Mouse (Mus musculus) 3T3-L1 (cell line): ENCODE data around the gene Usf3.

Experiments used
- DNase-seq: peaks from one replicate; pipeline ENCODE4 v3.0.0-alpha.2; 2015; ENCODE audit warnings: low read depth, low spot score

Usf3 gene

DNA sequence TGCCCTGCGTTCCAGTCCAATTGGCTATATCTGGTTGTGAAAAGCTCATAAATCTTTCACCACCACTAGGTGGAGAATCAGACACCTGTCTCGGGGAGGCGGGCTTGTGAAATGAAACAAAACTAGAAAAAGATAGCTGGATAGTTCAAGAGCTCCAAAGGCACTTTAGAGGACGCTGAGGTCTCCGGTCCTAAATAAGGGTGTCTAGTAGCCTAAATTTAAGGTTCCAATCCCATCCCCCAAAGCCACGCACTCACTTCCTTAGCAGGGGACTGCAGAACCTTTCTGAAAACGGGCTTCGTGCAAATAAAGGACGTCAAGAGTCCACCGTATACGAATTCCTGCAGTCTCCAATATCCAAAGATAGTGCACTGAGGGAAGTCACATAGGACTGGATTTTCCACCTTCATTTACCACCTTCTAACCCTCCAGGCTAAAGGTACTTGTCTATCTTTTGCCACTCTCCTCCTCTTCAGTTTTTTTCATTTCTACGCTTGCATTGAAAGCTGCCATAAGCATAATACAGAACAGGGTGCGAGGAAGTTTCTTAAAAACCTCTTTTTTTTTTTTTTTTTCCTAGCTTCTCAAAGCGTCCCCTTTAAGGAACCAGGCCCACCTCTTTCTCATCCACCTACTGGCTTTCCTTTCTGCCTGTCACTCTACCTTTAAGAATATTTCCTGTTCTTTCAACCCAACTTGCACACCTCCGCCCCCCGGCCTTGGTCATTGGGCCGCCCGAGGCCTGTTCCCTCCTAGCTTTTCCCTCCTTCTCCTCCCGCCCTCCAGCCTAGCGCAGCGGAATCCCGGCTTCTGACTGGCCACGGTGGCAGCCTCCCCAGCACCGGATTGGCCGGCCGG, 520 bp upstream of the Usf3 start:
- peak; percentile 99 for DNase-seq

GRCm38 (mm10) chr16:44173966-44174530, 1.0 kb downstream of the Usf3 start:
- peak; percentile 15 for DNase-seq

DNA sequence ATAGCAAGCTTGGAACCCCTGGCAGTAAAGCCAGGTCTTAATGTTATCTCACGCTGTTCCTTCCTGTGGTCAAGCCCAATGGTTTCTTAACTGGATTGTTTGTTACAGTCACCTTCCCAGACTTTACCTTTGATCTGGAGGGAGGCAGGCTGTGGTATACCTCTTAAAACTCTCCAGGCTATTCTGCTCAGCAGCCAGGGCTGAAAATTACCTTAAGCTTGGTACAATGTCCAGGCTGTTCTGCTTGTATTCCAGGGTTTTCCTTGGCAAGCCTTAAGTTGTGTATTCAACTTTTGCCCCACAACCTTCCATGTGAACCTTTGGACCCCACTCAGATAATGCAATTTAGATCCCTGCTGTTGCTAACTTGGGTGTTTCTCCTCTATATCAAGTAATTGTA, 2.0 kb downstream of the Usf3 start:
- no peak for DNase-seq

- DNase-seq, result no peak
Measured at GRCm38 (mm10) chr16:44176511-44176910, 3.5 kb downstream of the Usf3 start.

DNA sequence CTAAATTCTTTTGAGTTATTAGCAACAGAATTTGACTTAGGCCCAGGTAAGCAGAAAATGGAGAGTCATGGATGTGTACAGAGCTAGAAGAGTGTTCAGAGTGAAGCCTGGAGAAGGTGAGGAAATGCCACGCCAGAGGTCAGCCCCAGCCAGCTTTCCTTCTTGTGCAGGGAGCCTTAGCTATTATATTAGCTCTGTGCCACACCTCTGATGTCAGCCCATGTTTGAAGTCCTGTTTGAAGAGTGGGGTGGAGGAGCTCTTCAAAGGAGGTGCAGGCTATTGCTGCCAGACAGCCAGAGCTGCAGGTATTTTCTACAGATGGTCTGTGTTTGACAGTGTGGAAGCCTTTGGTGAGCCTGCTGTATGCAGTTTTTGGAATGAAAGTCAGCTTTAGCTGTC, 5.5 kb downstream of the Usf3 start:
- DNase-seq, result no peak

DNA sequence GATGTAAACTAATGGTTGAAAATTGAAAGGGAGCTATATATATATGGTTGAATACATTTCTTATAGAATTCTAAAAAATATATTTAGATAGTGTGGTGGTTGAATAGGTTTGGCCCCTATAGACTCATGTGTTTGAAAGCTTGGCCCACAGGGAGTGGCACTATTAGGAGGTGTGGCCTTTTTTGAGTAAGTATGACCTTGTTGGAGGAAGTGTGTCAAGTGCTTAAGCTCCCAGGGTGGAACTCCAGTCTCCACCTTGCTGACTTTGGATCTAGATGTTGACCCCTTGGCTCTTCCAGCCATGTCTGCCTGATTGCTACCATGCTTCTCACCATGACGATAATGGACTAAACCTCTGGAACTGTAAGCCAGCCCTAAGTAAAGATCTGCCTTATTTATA, 9.6 kb downstream of the Usf3 start:
- no peak for DNase-seq

GRCm38 (mm10) chr16:44184769-44185168, 11.7 kb downstream of the Usf3 start:
- no peak for DNase-seq

- DNase-seq, result no peak
Measured at GRCm38 (mm10) chr16:44187172-44187571, 14.1 kb downstream of the Usf3 start.

- peak; percentile 9 for DNase-seq
Measured at GRCm38 (mm10) chr16:44188766-44189165, 15.7 kb downstream of the Usf3 start.

GRCm38 (mm10) chr16:44190032-44190431, 17.0 kb downstream of the Usf3 start:
- no peak for DNase-seq

DNA sequence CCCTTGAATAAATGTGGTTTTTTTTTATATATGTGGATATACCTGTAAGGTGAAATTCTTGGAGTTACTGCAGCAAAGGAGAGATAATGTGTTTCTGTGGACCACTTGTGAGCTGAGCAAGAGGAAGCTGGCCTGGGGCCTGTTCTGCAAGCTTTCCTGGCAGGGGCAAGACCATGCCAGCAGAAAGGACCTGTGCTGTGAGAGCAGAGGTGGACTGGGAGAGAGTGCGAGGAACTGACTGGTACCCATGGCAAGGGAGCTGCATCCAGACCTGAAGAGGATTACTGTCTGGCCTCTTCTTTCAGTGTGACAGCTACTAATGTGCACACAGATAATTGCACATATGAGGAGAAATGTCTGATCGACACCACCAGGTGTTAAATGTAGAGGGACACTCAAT, 17.9 kb downstream of the Usf3 start:
- no peak for DNase-seq

GRCm38 (mm10) chr16:44199066-44199703, 26.1 kb downstream of the Usf3 start:
- DNase-seq, result no peak

GRCm38 (mm10) chr16:44200146-44200545, 27.1 kb downstream of the Usf3 start:
- DNase-seq, result no peak

- DNase-seq, result no peak
Measured at GRCm38 (mm10) chr16:44204331-44204730, 31.3 kb downstream of the Usf3 start.

DNA sequence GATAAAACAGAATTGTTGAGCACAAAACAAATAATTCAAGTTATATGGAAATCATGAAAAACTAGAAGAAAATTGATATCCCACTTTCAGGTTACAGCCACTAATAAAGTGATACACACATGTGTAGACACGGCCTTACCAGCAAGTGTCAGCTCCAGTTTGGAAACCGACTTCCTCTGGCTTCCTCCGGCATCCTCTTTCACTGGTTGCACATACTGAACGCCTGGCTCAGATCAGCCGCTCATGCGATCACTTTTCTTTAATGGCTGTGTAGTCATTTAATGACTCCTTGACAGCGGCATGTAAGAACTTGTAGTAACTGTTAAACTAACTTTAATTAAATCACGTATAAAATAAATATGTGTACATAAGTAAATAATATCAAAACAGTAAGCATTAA, 32.9 kb downstream of the Usf3 start:
- no peak for DNase-seq

DNA sequence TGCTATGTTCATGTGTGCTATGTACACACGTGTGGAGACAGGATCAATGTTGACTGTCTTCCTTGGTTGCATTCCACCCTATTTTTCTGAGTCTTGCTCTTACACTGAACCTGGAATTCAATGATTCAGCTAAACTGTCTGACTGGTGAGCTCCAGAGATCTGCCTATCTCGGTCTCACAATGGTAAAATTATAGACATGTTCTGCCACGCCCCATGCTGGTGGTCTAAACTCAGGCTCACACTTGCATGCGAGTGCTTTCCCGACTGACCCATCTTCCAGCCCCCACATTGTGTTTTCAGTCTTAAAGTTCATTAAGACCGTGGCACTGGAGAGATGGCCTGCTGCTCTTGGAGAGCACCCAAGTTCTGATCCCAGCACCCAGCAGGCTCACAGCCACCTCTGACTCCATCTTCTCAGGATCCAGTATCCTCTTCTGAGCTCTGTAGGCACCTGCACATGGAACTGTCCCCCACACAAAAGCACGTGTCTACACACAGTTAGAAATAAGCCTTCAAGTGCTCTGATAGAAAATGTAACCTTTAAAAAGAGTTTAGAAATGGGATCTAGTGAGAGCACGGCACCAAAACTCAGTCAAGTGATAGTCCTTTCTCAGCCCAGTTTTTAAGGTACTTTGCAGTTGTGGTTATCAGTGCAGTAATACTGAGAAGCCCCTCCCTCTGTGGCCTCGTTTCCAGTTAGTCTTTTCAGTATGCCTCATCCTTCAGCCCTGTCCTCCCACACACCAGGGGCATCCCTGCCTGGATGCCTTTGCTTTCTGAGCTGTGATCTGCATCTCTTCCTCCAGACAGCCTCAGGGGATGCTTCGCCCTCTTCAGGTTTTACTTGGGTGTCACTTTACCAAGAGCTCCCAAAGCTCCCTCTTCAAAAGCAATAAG, 37.4 kb downstream of the Usf3 start:
- no peak for DNase-seq

DNA sequence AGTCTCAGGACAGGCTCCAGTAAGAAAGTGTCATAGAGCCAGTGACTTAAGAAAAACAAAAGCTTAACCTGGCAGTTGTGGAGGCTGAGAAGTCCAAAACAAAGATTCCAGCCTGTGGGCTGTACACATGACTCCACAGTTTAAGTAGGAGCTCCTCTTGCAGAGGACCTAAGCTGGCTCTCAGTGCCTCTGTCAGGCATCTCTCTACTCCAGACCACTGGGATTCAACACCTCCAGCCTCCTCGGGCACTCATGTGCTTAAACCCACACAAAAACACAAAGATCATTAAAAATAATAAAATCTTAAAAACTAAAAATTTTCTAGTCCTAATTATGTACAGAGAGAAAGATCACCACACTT, 38.0 kb downstream of the Usf3 start:
- no peak for DNase-seq

DNA sequence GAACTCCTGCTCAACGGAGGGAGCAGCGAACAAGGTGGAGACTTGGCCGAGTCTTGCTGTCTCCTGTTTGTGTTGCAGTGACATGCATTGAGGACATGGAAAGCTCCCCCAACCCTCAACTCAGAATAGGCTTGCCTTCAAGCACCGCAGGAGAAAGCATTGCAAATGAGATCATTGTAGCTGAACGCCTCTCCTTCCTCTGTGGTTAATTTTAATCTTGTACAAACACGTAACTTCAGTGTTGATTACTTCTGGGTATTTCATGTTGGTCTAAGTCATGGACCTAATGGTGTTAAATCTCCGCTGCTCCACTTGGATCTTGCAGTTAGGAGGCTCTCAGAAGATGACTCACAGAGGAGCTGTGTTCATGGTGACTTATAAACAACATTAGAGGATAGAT, 39.7 kb downstream of the Usf3 start:
- no peak for DNase-seq

DNA sequence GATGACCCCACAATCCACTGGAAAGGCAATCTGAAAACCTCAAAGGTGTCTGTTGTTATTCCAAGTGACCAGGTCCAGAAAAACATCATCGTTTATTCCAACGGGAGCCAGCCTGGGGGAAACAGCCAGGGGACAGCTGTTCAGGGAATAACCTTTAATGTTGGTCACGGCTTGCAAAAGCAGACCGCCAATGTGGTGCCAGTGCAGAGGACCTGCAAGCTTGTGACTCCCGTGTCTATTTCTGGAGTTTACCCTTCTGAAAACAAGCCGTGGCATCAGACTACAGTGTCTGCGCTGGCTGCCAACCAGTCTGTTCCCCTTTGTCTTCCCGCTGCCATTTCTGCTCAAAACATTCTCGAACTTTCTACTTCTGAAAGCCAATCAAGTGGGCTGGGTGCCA, 42.5 kb downstream of the Usf3 start:
- no peak for DNase-seq

DNA sequence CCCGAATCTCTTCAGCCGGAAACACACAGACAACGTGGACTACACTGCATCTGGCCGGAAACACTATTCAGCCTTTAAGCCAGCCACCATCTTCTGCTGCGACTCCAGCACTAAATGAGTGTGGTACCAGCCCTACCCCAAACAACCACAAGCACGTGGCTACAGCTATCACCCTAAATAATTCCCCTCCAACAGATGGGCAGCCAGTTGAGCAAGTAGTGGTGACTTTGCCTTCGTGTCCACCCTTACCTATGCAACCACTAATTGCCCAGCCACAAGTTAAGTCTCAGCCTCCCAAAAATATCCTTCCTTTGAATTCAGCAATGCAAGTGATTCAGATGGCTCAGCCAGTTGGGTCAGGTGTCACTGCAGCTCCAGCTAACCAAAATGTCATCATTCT, 43.4 kb downstream of the Usf3 start:
- DNase-seq, result no peak

GRCm38 (mm10) chr16:44221463-44221862, 48.4 kb downstream of the Usf3 start:
- no peak for DNase-seq

DNA sequence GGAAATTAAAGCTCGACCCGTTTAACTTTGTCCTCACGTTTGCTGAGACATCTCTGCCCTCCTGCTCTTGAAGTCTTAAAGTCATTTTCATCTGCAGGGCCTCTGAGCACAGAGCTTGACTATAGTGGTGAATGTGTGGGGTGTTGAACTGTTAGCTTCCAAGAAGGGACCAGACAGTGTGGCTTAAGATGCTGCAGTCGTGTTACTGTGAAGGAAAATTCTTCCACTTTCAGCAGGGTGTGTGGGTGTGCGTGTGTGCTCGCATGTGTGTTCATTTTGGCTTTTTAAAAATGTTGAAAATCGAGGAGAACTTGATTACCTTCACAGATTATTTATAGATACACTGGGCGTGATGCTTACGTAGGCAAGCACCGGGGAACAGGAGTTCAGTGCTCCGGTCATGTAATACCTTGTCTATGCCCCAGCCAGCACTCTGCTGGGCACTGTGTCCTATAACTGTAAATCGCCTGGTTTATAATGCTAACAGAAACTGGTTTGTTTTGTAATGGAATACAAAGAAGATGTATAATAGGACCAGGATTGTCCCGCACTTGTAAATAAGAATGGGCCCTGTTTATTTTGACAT, 53.8 kb downstream of the Usf3 start:
- DNase-seq, result no peak
